Mouse (Mus musculus): ENCODE results near the gene Bcor. TPM values are rescaled to one million over a fixed set of nuclear protein-coding genes. Genes with fewer than 3 reads are reported as not detected.

Bcor gene
- total and polyA plus RNA-seq, 3 experiments: 70.0 to 177 (median 80.8) TPM

DNA sequence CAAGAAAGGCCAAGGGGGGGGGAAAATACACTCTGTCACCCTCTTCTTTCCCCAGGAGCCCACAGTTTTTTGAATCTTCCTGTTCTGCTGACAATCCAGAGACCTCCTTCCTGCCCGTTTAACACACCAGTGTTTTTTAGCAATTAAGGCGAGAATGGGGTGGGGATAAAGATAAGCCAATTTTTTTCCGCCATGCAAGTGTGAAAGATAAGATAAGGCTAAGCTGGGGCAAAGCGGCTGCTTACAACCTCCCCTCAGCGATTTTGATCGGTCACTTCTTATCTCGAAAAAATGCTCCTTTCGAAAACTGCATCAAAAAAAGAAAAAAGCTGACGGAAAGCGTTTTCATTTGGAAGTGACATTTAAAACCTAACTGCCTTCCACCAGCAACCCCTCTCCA lies 74.2 kb downstream of the Bcor start:
- no peaks in the 10 kb centered on the region for H3K36me3 ChIP-seq (replicated peaks)
- H3K4me1 ChIP-seq (ENCODE audit: insufficient read depth, low read depth, low read length): peaks cover 54% of the 10 kb centered on the region
- H3K9me3 ChIP-seq (replicated peaks): no peaks in the 10 kb centered on the region
- TF ChIP-seq TAL1 (conservative IDR thresholded peaks at IDR 0.05; ENCODE audit: low read depth, low read length) (peak; percentile 79), GATA2 (IDR thresholded peaks at IDR 0.05; ENCODE audit: borderline replicate concordance, low read depth, low read length) (no peak)
- H3K27me3 ChIP-seq (ENCODE audit: insufficient read depth, low read length): no peaks in the 10 kb centered on the region
- H3K4me3 ChIP-seq (ENCODE audit: low read depth, low read length): no peak overlapping the region; the same call in 1 of the 2 replicates
- DNase-seq (ENCODE audit: low spot score) (no peak), ATAC-seq (ENCODE audit: extremely low read depth, insufficient number of reproducible peaks, low FRiP score, poor library complexity, severe bottlenecking) (peak; percentile 43)

DNA sequence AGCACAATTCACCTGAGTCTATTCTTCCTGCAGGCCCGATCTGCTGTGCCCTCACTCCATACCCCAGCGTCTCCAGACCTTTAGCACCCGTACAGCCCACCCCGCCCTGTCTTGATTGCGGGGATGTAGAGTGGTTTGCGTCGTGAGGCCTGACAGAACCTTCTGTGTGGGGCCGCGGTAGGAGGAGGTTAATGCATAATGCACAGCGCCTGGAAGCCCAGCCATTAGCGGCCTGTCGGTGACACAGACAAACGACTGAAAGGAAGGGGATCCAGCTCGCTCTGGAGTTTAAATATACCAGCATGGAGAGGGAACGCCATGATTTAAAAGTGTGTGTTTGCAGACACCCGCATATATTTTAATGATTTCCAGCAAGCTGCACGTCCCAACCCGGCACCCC lies 74.9 kb downstream of the Bcor start:
- no peak for ATAC-seq (ENCODE audit: extremely low read depth, insufficient number of reproducible peaks, low FRiP score, poor library complexity, severe bottlenecking)
- peak overlapping the region; percentile 61; the same call in 1 of the 2 replicates for H3K4me3 ChIP-seq (ENCODE audit: low read depth, low read length)
- DNase-seq (ENCODE audit: low spot score): no peak
- H3K4me1 ChIP-seq (ENCODE audit: insufficient read depth, low read depth, low read length): peaks cover 48% of the 10 kb centered on the region
- no peaks in the 10 kb centered on the region for H3K9me3 ChIP-seq (replicated peaks)
- no peaks in the 10 kb centered on the region for H3K36me3 ChIP-seq (replicated peaks)
- TF ChIP-seq GATA1 (IDR thresholded peaks at IDR 0.05; ENCODE audit: borderline replicate concordance, low read length): no peak
- no peak for TF ChIP-seq GATA2 (IDR thresholded peaks at IDR 0.05; ENCODE audit: borderline replicate concordance, low read depth, low read length)
- no peak for TF ChIP-seq POLR2AphosphoS5 (IDR thresholded peaks at IDR 0.05; ENCODE audit: insufficient replicate concordance, low read depth, low read length)
- TF ChIP-seq TAL1 (conservative IDR thresholded peaks at IDR 0.05; ENCODE audit: low read depth, low read length): no peak
- TF ChIP-seq CTCF (IDR thresholded peaks at IDR 0.05; ENCODE audit: low read depth, low read length): no peak
- H3K27me3 ChIP-seq (ENCODE audit: insufficient read depth, low read length): no peaks in the 10 kb centered on the region

DNA sequence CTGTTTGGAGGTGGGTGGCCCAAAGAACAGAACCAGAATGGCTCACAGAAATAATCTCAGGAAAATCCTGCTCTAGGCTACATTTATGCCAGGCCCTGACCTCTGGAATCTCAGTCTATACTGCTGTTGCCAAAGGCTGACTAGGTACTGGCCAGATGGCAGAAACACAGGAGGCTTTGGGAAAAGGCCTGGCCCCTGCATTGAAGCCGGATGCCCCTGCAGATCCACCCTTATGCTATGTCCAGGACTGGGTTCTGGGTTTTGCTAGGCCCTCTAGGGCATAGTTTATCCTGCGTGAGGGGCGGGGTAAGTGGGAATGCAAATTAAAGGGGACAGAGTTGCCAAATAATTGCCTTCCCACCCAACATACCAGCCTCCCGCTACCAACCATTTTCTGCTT lies 75.5 kb downstream of the Bcor start:
- ATAC-seq (ENCODE audit: extremely low read depth, insufficient number of reproducible peaks, low FRiP score, poor library complexity, severe bottlenecking) (no peak), DNase-seq (ENCODE audit: low spot score) (no peak)
- Histone ChIP-seq H3K27me3 (ENCODE audit: insufficient read depth, low read length) (no peaks in the 10 kb centered on the region), H3K4me1 (ENCODE audit: insufficient read depth, low read depth, low read length) (peaks cover 42% of the 10 kb centered on the region), H3K36me3 (replicated peaks) (no peaks in the 10 kb centered on the region), H3K9me3 (replicated peaks) (no peaks in the 10 kb centered on the region), H3K4me3 (ENCODE audit: low read depth, low read length) (peak overlapping the region; percentile 61; the same call in 1 of the 2 replicates)
- TF ChIP-seq POLR2AphosphoS5 (IDR thresholded peaks at IDR 0.05; ENCODE audit: insufficient replicate concordance, low read depth, low read length) (no peak), GATA1 (IDR thresholded peaks at IDR 0.05; ENCODE audit: borderline replicate concordance, low read length) (no peak), CTCF (IDR thresholded peaks at IDR 0.05; ENCODE audit: low read depth, low read length) (no peak), GATA2 (IDR thresholded peaks at IDR 0.05; ENCODE audit: borderline replicate concordance, low read depth, low read length) (no peak), TAL1 (conservative IDR thresholded peaks at IDR 0.05; ENCODE audit: low read depth, low read length) (no peak)

DNA sequence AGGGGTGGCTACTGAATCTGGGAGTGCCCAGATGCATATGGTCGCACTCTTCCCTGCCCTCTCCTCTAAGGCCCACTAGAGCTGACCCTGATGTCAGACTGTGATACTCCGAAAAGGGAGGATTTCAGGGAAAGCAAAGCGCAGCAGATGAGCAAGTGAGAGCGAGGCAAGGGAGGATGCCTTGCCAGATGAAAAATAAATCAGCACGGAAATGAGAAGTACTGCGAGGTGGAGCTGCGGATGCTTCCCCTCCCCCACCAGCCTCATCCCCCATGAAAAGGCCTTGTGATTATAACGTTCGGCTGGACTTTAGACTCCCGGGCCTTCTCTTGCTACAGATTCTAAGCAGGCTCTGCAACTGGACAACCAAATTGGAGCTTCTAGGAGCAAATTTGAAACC lies 76.5 kb downstream of the Bcor start:
- no peak overlapping the region; the same call in 1 of the 2 replicates for H3K4me3 ChIP-seq (ENCODE audit: low read depth, low read length)
- H3K9me3 ChIP-seq (replicated peaks): no peaks in the 10 kb centered on the region
- no peaks in the 10 kb centered on the region for H3K27me3 ChIP-seq (ENCODE audit: insufficient read depth, low read length)
- no peaks in the 10 kb centered on the region for H3K36me3 ChIP-seq (replicated peaks)
- TF ChIP-seq GATA2 (IDR thresholded peaks at IDR 0.05; ENCODE audit: borderline replicate concordance, low read depth, low read length): no peak
- no peak for TF ChIP-seq GATA1 (IDR thresholded peaks at IDR 0.05; ENCODE audit: borderline replicate concordance, low read length)
- TF ChIP-seq POLR2AphosphoS5 (IDR thresholded peaks at IDR 0.05; ENCODE audit: insufficient replicate concordance, low read depth, low read length): no peak
- no peak for TF ChIP-seq CTCF (IDR thresholded peaks at IDR 0.05; ENCODE audit: low read depth, low read length)
- TF ChIP-seq TAL1 (conservative IDR thresholded peaks at IDR 0.05; ENCODE audit: low read depth, low read length): no peak
- ATAC-seq (ENCODE audit: extremely low read depth, insufficient number of reproducible peaks, low FRiP score, poor library complexity, severe bottlenecking): no peak
- DNase-seq (ENCODE audit: low spot score): no peak
- peaks cover 34% of the 10 kb centered on the region for H3K4me1 ChIP-seq (ENCODE audit: insufficient read depth, low read depth, low read length)

DNA sequence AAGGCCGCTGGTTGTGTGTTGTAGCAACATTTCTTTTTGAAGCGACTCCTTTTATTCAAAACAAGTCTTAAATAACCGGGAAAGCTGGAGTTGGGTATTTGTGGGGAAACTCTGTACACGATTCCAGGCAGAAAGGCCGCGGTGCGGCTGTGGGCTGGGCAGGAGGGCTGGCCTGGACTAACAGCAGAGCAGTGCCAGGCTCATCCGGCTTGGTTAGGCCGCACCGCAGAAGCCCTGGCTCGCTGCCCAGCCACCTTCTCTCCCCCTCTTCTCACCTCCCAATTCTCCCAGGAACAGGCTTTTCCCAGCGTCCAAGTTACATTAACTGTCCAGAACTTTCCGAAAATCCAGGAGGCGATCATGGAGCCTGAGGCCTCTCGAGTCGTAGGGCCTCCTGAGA lies 77.4 kb downstream of the Bcor start:
- H3K9me3 ChIP-seq (replicated peaks): no peaks in the 10 kb centered on the region
- ATAC-seq (ENCODE audit: extremely low read depth, insufficient number of reproducible peaks, low FRiP score, poor library complexity, severe bottlenecking) (no peak), DNase-seq (ENCODE audit: low spot score) (no peak)
- TF ChIP-seq GATA1 (IDR thresholded peaks at IDR 0.05; ENCODE audit: borderline replicate concordance, low read length) (no peak), TAL1 (conservative IDR thresholded peaks at IDR 0.05; ENCODE audit: low read depth, low read length) (no peak), CTCF (IDR thresholded peaks at IDR 0.05; ENCODE audit: low read depth, low read length) (no peak), POLR2AphosphoS5 (IDR thresholded peaks at IDR 0.05; ENCODE audit: insufficient replicate concordance, low read depth, low read length) (no peak), GATA2 (IDR thresholded peaks at IDR 0.05; ENCODE audit: borderline replicate concordance, low read depth, low read length) (no peak)
- H3K36me3 ChIP-seq (replicated peaks): peaks cover 4% of the 10 kb centered on the region
- H3K4me1 ChIP-seq (ENCODE audit: insufficient read depth, low read depth, low read length): peaks cover 34% of the 10 kb centered on the region
- no peaks in the 10 kb centered on the region for H3K27me3 ChIP-seq (ENCODE audit: insufficient read depth, low read length)
- peak overlapping the region; percentile 58; the same call in 1 of the 2 replicates for H3K4me3 ChIP-seq (ENCODE audit: low read depth, low read length)

DNA sequence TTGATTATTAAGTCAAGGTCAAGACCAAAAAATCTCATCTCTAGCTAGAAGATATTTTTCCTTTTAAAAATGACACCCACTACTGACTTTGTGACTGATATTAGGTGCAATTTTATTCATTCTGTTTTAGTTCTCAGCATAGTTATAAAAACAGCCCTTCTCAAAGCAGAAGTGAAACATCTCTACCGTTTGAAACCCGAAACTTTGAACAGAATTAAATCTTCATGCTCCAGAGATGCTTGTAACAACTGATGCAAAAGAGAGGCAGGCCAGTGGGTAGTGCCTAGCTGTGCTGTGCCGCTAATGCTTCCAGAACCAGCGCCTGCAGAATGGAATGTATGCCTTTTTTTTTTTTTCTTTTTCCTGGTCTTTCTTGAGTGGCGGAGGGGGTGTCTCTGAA lies 78.0 kb downstream of the Bcor start:
- Histone ChIP-seq H3K27me3 (ENCODE audit: insufficient read depth, low read length) (no peaks in the 10 kb centered on the region), H3K36me3 (replicated peaks) (peaks cover 8% of the 10 kb centered on the region), H3K4me3 (ENCODE audit: low read depth, low read length) (no peak overlapping the region), H3K4me1 (ENCODE audit: insufficient read depth, low read depth, low read length) (peaks cover 34% of the 10 kb centered on the region), H3K9me3 (replicated peaks) (no peaks in the 10 kb centered on the region)
- no peak for DNase-seq (ENCODE audit: low spot score)
- TF ChIP-seq CTCF (IDR thresholded peaks at IDR 0.05; ENCODE audit: low read depth, low read length): no peak
- TF ChIP-seq TAL1 (conservative IDR thresholded peaks at IDR 0.05; ENCODE audit: low read depth, low read length): no peak
- TF ChIP-seq POLR2AphosphoS5 (IDR thresholded peaks at IDR 0.05; ENCODE audit: insufficient replicate concordance, low read depth, low read length): no peak
- TF ChIP-seq GATA1 (IDR thresholded peaks at IDR 0.05; ENCODE audit: borderline replicate concordance, low read length): no peak
- TF ChIP-seq GATA2 (IDR thresholded peaks at IDR 0.05; ENCODE audit: borderline replicate concordance, low read depth, low read length): no peak
- no peak for ATAC-seq (ENCODE audit: extremely low read depth, insufficient number of reproducible peaks, low FRiP score, poor library complexity, severe bottlenecking)

Data from G1E (cell line).